Mouse (Mus musculus) retina, postnatal 1 day (tissue): Measurements from ENCODE around the gene Syna.

ENCODE experiments used
- DNase-seq: peaks from one replicate; pipeline ENCODE4 v3.0.0-alpha.2; 2012

Gene Syna

DNA sequence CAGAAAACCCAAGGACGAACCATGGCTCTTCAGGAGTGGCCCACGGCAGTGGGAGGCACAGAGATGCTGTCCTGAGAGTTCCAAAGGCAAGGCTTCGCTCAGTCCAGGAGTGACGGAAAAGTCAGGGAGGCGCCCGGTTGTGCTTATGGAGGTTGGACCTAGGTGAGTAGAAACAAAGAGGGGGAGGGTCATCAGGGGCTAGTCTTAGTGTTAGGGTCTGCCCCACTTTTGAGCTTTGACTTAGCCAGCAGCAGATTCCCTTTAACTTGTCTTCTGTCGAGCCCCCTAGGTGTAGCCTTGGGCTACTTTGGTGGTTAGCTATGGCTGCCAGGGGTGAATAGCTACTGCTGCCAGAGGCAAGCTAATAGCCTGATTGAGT is at the start of gene Syna:
Syna (minus strand) TSS at position 101 of the 379 bp plus-strand sequence.
- DNase-seq, result no peak

DNA sequence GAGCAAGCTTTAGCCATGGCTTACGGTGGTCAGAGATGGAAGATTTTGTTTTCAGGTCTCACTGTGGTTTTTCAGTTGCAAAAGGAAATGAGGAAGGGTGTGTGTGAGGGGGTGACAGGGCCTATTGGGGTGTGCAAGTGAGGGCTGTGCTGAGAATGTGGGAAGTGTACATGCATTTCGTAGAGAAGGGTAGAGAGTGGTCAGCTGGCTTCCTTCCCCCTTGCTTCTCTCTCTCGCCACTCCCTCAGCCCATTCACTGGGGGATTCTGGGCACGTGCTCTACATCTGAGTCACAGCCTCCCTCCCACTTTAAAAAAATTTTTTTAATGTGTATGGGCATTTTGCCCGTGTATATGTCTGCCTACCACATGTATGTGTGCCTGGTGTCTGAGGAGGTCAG is 47.1 kb upstream of the Syna start:
- no peak for DNase-seq

DNA sequence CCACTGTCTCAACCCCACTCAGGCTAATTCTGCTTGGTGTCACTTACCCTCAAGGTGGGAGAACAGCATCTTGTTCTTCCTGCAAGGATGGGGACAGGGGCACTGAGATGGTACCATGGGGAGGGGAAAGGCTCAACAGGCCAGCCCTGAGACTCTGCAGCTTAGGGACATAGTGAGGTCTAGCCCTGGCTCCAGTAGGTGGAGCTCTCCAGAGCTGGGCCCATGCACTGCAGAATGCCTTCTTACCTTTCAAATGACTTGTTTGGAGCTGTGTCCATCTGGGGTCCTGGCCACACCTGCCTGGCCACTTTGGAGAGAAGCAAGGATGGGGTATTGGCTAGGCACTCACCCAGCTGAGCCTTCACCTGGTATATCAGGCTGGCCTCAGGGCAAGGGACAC is 46.3 kb upstream of the Syna start:
- DNase-seq, result no peak

DNA sequence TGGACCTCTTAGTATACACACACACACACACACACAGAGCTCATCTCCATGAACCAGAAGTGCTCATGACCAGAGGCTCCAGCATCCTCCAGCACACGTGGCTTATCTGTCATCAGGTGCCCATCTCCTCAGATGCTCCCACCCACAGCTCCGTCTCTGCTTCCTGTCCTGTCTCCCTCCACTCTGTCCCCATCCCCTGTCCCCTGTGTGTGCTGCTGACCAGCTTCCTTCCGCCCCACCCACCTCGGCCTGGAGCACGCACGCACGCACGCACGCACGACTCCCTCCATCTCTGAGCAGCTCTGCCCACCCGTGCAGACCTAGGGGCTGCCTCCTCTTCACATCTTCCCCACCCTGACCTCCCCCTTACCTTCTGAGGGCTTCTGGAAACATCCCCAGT is 44.4 kb upstream of the Syna start:
- DNase-seq, result no peak

DNA sequence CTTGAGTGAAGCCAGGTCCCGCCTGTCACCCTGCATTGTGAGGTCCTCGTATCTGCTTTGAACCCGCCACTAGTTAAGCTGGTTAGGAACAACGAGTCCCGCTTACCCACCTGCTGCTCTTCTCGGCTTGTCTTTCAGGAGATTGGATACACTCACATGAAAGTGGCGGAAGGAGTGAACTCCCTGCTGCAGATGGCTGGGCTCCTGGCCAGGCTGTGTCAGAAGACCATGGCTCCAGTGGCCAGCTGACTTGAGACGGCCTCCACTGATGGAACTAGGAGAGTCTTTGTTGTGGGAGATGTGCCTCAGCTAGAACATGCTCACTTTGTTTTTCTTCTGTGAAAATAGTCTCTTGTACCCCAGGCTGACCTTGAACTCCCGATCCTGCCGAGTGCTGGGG is 37.7 kb upstream of the Syna start:
- no peak for DNase-seq

DNA sequence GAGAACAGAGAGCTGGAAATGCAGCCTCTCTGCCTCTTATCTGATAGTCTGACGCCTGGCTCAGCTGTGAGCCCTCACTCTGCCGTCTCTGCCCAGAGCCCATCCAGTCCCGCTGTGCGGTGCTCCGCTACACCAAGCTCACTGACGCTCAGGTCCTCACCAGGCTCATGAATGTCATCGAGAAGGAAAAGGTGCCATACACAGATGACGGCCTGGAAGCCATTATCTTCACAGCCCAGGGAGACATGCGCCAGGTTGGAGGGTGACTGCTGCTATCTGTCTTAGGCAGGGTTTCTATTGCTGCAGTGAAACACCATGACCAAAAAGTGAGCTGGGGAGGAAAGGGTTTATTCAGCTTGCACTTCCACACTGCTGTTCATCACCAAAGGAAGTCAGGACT is 33.1 kb upstream of the Syna start:
- no peak for DNase-seq

DNA sequence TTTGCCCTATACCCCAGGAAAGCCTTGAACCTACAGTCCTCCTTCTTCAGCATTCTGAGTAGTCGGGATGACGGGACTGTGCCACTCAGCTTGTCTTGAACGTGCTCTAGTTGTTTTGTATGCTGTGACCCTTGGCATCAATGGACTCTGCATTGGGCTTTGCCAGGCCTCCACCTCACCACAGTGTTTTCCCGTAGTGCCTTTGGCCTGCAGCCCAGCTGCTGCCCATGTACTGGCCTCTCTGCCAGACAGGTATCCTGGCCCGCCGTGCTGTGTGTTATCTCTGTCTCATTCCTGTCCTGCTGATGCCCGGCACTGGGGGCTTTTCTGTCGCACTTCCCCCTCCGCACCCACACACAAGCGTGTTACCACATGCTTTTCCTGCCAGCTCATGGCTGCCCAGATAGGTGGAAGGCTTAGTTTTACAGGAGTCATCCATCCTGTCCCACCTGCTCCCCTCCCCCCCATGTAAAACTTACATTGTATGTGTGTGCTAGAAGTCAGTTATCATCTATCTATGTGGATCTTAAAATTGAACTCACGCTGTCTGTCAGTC is 32.1 kb upstream of the Syna start:
- DNase-seq, result no peak

DNA sequence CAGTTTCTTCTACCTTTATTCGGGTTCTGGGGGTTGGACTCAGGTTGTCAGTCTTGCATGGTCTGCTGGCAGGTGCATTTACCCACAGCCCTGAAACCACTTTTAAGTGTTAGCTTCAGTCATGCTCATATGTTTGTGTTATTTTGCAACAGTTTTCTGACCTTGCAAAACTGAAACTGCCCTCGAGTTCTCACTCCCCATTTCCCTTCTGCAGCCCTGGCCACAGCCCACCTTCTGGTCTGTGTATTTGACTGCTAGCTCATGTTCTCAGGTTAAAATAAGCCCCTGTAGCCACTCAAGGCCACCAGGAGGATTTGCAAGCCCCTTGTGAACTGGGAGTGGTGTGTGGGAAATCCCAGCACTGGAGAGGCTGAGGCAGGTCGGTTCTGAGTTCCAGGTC is 29.9 kb upstream of the Syna start:
- DNase-seq, result no peak

DNA sequence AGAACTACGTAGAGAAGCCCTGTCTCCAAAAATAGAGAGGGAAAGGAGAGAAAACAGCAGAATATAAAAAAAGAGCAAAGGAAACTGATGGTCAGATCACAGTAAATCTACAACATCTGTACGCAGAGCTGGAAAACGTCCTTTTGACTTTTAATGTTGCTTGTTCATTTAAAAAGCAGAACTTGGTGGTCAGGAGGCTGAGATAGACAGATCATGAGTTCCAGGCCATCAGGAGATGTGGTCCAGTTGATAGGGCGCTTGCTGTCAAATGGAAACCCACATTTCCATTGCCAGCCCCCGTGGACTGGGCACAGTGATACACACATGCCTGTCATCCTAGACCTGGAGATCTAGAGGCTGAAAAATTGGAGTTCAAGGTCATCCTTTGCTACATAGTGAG is 24.8 kb upstream of the Syna start:
- no peak for DNase-seq

DNA sequence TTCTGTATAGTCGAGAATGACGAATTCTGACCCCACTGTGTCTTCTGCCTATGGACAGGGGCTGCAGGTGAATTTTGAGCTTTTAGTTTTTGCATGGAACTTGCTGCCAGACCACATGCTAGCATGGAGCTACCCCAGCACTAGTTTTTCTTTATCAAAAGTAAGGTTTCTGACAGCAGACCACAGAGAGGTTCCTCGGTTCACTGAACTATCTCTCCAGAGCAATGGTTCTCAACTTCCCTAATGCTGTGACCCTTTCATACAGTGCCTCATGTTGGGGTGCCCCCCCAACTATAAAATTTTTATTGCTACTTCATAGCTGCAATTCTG is 23.9 kb upstream of the Syna start:
- no peak for DNase-seq

DNA sequence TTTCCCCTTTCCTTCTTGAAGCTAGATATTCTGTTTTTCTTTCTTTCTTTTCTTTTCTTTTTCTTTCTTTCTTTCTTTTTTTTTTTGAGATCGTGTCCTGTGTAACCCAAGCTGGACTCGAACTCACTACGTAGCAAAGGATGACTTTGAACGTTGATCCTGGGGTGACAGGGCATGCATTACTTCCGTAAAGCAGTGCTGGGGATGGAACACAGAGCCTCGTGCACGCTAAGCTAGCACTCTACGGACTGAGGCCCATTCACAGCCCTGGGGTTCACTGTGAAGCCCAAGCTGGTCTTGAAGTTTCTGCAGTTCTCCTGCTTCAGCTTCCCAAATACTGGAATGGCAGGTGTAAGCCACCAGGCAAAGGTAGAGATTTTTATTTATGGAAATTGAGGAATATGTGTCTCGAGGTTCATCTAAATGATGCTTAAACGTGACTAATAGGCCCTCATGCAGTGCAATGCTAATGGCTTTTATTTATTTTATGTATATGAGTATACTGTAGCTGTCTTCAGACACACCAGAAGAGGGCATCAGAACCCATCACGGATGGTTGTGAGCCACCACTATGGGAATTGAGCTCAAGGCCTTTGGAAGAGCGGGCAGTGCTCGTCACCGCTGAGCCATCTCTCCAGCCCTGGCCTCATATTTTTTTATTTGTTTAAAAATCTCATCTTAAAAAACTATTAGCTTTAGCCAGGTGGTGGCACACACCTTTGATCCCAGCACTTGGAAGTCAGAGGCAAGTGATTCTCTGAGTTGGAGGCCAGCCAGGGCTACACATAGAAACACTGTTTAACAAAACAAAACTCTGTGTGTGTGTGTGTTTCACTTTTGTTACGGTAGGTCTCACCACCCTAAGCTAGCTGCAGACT is 23.3 kb upstream of the Syna start:
- no peak for DNase-seq

DNA sequence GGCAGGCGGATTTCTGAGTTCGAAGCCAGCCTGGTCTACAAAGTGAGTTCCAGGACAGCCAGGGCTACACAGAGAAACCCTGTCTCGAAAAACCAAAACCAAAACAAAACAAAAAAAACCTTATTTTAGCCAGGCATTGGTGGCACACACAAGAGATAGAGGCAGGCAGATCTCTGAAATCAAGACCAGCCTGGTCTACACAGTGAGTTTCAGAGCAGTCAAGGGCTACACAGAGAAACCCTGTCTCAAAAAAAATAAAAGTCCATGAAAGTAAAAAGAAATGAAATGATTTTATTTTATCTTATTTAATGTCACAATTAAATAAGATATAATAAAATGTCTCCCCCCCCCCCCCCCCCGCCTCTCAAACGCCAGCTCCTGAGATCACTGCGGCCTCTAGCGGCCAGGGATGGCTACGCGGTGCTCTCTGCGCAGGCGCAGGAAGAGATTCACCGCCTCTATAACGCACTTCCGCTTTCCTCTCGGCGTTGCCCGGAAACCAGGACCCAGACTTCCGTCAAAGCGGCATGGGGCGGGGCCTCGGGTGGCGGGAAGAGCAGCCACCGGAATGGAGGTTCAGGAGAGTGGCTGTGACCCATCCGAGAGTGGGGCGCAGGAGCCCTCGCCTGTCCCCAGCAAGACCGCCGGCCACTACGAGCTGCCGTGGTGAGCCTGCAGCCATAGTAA is 22.4 kb upstream of the Syna start:
- DNase-seq, result peak; percentile 98

DNA sequence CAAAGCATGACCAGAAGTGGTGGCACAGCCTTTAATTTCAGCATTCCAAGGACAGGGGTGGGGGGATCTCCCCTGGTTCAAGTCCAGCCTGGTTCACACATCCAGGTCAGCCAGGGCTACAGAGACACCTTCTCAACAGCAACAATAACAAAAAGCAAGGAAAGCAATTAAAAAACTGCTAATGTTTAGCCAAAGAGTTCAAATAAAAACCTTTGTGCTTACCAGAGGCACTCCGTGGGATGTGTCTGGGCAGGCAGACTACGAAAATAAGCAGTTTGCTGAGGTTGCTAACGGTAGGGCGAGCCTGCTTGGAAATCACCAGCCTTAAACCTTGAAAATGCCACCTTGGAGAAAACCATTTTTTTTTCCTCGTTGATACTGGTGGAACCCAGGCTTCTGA is 21.2 kb upstream of the Syna start, which contains the start of gene Rfc2:
Rfc2 (plus strand) TSS at position 221 of the 400 bp plus-strand sequence.
- DNase-seq, result no peak

DNA sequence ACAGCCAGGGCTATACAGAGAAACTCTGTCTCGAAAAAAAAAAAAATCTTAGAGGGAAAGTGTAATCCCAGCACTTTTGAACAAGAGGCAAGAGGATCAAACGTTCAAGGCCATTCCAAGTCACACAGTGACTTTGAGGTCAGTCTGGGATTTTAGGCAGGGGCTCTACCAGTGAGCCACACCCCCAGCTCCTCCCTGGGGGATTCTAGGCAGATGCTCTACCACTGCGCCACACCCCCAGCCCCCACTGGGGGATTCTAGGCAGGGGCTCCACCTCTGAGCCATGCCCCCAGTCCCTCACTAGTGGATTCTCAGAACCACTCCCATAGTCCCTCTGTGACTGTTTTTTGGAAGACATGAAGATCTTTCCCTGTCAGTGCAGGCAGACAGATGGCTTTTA is 19.2 kb upstream of the Syna start:
- no peak for DNase-seq

DNA sequence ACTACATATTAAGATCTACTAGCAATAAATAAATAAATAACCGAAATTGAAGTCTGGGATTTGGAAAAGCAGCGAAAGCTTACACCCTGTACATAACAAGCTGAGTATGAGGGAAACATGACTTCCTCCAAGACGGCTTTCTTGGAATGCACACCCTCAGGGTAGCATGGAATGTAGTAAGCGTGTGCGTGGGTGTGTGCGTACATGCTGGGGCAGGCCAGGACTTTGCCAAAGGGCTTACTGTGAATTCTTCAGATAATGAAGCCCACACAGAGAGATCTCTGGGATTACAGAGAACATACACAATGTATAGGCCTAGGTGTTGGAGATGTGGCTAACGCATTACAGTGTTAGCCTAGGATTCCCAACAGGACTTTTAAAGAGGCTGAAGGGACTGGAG is 17.6 kb upstream of the Syna start:
- no peak for DNase-seq

DNA sequence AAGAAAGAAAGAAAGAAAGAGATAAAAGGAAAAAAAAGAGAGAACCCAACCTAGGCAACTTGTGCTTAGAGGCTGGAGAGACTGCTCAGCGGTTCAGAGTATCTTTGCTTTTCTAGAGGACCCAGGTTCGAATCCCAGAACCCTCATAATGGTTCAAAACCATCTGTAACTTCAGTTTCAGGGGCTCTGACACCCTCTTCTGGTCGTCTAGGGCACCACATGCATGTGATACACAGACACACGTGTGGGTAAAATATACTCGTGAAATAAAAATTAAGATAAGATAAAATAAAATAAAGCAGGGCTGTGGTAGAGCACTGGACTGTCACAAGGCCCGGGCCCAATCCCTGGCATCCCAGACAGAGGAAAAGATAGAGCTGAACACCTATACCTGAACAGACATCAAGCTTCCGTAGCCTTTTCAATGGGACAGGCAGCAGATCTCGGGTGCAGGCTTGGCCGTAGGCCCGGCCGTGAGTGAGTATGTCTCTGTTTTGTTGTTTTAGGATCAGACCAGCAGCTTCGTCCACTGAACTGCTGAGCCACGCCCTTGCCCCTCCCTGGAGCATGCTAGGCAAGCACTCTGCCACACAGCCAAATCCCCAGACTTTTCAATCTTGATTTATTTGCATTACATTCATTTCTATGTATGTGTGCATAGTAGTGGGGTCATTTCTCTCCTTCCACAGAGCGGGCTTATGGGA is 16.7 kb upstream of the Syna start:
- no peak for DNase-seq

DNA sequence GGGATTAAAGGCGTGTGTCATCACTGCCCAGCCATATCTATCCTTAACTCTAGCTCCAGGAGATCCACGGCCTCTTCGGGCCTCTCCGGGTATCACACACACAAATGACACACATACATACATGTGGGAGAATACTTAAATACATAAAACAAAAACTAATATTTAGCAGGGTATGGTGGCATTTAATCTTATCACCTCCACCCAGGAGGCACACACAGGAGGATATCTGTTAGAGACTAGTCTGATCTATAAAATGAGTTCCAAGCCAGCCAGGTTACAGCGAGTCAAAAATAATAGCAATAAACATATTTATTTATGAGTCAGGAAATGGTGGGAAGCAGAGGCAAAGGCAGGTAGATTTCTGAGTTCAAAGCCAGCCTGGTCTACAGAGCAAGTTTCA is 15.9 kb upstream of the Syna start:
- DNase-seq, result no peak

DNA sequence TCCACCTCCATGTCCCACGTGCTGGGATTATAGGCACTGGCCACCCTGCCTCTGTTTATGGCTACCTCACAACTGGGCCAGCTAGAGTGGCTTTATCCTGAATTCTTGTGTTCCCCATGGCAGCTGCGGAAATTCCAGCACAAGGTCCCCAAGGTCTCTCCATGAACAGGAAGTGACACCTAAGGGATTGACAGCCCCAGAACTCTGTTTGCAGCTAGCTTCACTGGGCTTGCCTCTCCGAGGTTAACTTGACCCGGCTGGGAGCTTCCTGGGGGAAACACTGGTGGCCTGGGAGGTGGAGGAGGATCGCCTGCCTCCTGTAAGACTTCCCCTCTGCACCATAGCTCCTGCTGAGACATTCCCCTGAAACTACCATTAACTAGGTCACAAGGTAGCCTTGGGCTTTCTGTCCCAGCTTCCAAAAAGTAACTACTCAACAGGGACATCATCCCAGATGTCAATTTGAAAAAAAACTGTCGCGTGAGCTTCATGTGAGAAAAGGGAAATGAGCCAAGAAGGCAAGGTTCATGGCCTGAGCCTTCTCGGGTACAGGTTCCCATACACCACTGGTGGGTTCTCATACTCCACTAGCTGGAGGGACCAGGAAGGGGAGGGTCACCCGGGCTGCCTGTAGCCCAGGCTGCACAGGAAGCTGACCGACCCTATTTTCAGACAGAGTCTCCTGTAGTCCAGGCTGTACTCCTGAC is 12.7 kb upstream of the Syna start:
- peak; percentile 14 for DNase-seq

DNA sequence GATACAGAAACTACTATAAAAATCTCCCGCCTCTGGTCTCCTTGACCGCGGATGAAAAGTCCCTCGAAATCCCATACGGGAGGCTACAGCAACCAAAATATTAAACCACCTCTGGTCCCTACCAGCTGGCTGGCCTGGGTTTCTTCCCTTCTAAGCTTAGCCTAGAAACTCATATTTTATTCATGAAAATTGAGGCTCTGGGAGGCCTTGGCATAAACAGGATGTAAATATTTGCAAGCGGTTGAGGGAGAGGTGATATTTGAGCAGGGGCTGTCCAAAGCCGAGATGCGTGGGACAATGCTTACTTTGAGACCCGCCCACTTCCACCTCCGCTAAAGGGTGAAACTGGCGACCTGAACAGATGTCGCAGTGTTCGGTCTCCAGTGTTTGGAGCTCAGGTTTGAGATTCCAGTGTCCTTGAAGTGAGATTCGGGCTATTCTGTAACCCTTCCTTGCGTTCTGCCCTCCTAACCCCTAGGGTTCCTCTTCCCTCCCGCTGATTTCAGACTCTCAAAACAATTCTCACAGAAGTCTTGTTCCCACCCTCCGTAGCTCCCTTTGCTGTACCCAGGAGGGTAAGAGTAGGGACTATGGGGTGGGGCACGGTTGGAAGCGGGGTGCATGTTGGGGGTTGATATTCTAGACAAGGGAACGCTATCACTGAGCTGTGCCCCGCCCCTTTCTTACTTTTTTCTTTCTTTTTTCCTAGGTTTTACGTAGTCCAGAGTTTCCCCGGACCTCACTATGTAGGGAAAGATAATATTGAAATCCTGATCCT is 11.9 kb upstream of the Syna start:
- peak; percentile 91 for DNase-seq

DNA sequence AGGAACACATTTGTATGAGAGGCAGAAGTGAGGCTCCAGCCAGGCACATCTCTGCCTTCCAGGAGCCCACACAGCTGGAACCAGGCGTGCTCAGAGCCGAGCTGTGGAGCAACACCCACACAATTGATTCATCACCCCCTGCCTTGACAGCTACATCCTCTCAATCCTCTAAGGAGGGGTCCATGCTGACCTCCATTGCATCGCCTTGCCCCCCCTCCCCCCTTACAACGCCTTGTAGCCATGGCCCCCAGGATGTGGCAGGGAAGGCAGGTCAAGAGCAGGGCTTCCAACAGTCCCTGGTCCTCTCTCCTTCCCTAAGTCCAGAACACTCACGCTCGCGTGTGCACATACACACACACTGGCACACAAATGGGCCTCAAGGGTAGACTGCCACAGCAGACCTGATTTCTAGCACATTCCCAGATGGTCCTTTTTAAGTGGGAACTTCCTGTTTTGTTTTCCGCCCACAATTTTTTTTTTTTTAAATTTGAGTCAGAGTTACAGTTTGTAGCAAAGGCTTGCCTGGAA is 9.1 kb upstream of the Syna start:
- no peak for DNase-seq

DNA sequence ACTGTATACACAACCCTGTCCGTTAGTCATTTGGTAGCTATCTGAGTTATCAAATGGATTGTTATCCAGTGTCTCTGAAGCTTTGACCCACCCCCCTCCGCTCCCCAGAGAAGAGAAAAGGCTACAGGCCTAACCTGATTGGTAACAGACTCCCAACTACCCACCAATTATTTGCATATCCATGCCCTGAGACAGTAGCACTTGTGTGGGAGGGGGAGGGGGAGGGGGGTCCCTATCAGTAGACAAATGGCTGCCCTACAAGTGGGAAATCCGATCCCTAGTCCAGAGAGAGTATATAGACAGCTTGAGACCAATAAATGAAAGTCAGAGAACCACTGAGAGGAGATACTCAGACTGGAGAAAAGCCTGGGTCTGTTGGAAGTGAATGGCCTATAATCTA is 8.1 kb upstream of the Syna start:
- DNase-seq, result no peak

DNA sequence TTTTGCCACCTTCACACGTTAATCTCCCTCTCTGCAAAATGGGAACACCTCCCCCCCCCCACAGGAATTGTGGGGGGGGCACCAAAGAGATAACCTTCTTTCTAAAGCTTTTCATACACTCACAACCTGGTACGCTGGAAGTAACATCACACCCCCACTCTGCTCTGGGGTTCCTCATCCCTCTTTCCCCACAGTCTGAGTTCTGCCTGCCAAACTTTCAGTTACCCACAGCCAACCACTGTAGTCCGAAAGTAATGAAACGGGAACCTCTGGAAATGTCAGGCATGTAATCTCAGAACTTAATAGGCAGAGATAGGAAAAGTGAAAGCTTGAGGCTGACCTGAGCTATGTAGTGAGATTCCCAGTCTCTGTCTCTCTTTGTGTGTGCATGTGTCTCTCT is 7.5 kb upstream of the Syna start:
- DNase-seq, result no peak
